Mouse (Mus musculus) frontal cortex, adult 2 months (tissue): ENCODE data around the gene Cdh12. TPM values are rescaled to one million over a fixed set of nuclear protein-coding genes. Genes with fewer than 3 reads are reported as not detected.

Source experiments
- DNase-seq, 2 experiments: peaks; one replicate each; pipeline ENCODE4 v3.0.0; 2022; ENCODE audit warnings: low spot score in 1 of 2; ENCODE audit errors: extremely low spot score in 1 of 2
- polyA plus RNA-seq: library from polyadenylated mRNA; depleted of rRNA; stranded (reverse); fragments of >200 nt; gene quantifications from 2 replicates; pipeline ENCODE4 v1.2.3, GENCODE M21; 2012

Cdh12 gene
- polyA plus RNA-seq, 1 experiment: 4.7 TPM

DNA sequence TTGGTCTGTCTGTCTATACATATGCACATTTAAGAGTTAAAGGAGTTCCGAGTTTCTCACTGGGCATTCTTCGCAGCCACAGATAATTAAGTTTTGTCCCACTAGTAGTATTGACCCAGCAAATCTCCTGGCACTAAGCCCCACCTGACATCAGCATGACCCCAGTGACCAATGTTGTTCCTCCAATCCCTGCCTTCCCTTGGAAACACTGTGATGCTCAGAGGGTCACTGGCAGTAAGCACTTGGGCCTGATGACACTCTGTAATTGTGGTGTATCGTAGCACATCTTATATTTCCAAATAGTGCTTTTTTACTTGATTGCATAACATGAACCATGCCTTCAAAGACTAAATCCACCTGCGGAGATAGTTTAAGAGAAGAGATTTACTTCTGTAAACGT, 235.1 kb downstream of the Cdh12 start:
- no peak for DNase-seq

DNA sequence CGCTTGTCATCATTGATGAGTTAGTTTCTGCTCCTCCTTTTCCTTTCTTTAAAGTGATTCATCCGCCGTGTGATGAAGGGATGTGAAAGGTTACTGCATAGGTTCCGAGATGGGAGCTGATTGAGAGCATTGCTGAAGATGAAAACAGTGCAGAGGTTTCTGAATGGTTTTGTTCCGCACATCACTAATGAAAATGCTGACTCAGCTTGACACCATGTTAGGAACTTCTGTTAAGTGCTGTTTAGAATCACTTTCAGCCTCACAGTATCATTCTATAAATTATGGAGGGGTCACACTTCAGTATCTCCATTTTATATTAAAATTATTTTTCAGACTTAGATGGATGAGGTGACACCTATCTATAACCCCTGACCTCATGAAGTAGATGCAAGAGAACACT, 247.2 kb downstream of the Cdh12 start:
- no peak for DNase-seq

DNA sequence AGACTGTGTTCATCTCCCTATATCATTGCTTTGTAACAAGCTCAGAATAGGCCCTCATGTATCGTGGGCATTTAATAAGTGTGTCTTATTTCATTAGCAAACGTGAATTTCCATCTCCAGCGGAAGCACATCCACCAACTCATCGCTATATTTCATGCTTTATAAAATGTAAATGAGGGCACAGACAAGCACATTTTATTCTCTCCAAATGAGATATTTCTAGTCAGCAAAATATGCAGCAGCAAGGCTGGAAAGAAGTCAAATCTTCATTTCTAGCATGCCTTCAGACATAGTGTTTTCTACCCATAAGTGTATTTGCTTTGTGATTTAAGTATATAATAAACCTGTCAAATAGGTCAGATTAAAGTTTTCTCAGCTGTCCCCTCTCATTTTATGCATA, 262.8 kb downstream of the Cdh12 start:
- DNase-seq: peak in 1 of 2 experiments; percentile 40

DNA sequence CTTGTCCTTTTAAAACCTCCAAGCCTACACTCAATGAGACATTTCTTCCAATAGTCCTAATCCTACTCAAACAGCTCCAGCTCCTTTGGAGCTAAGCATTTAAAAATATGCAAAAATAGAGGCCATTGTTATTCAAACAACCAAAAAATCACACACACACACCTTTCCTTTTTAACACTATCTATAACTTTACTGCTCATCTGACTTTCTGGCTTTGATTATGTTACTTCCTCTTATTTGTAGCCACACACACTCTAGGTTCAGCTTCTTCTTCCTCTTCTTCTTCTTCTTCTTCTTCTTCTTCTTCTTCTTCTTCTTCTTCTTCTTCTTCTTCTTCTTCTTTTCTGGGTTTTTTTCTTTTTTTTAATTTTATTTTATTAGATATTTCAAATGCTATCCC, 323.2 kb downstream of the Cdh12 start:
- no peak for DNase-seq

DNA sequence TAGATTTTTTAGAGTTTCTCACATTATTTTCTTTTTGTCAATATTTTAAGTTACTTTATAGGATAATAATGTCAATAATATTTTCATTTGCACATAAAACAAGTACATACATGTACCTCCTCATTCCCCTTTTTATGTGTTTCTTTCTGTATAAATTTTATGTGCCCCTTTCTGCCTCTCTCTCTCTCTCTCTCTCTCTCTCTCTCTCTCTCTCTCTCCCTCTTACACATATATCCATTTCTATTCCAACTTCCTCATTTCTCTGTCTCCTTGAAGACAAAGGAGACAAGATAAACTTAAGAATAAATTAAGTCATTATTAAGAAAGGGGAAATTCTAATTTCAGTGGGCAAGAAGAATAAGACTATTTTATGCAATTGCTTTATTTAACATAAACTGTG, 324.4 kb downstream of the Cdh12 start:
- DNase-seq: no peak

DNA sequence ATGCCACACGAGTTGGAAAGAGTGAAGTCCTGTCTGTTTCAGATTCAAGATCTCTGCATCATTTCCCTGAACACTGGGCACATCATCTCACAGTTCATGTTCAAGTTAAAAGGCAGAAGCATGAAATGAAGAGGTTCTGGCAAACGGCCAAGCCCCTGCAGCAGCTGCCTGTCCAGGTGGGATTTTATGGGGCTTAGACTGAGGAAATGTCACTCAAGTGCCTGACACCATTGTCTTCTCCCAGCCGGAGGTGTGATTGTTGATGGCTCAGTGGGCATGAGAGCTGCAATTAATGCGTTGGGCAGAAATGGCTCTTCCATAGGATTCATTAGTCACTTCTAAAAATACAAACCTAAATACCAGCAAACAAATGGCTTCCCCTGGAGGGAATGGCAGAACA, 347.9 kb downstream of the Cdh12 start:
- DNase-seq: no peak

DNA sequence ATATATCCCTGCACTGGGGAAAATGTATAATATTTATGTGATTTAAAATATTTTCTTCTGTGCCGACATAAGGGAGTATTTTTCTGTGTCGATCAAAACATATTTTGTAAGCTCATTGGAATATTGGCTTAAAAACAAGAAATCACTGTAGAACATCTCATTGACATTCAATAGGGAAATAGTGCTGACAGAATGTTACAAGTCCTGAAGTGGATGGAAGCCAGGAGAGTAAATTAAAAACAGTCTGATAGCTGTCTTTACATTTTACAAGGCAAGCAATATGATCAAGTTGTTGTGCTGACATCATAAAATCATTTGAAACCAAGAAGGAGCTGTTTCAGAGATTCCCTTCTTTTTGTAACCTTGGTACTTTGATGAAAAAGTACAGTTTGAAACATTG, 349.5 kb downstream of the Cdh12 start:
- DNase-seq: no peak

DNA sequence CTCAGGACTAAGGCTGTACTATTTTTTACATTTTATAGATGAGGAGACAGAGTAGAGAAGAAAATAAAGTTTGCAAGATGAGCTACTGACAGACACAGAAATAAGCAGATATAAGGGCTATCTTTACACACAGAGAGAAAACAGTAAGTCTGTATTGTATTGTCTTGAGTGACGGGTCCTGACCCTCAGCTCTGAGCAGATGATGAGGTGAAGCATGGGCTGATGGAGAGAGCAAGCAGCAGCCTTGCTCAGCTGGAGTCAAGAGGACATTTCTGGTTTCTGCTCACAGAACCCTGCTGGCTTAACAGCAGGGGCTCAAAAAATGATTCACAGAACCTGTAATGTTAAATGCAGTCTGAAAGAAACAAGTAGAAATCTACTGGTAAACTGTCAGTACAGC, 386.8 kb downstream of the Cdh12 start:
- DNase-seq: no peak

DNA sequence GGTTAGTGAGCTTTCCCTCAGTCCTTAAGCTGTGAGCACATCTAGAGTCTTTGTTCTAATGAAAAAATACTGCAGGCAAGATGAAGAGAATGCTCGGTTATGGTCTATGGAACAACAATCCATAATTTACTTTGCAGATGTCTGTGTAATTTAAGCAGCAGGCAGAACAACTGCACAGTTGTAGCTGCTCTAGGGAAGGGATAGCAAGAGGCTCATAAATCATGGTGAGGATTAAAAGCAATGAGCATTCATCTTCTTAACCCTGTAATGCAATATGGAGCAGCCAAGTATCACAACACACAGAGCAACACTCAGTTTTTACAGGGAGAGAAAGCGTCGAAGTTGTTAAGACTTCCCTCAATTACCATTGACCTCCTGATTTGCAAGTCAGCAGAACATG, 387.9 kb downstream of the Cdh12 start:
- no peak for DNase-seq

DNA sequence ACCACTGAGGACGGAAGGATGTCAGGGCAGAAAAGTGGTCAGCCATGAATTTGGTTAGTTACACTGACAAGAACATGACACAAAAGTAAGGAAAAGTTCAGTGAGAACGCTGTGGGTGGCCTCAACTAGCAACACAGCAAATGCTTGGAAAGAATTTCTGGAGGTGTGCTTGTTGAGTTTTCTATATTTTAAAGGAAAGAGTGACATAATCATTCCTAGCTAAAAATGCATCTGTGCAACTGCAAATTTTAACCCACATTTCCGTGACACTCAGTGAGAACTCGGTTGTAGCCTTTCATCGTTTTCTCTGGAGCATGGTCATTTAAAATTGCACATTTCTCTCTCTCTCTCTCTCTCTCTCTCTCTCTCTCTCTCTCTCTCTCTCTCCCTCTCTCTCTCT, 392.4 kb downstream of the Cdh12 start:
- peak; percentile 23 to 39 for DNase-seq

DNA sequence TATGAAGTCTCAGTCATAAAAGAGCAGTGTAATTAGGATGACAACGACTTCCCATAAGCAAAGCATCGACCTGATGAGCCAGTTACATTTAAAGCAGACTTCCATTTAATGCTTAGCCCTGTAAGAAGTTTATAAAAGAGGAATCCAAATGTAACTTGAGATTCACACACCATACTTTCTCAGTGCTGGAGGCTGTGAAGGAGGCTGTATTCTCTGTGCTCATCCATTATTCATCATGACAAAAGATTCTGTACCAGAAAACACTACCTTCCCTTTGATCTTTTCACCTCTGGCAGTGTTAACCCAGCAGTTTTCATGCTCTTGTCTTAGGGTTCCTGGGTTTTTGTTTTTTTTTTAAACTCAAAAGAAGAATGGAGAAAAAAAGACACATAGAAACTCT, 414.0 kb downstream of the Cdh12 start:
- DNase-seq: no peak

DNA sequence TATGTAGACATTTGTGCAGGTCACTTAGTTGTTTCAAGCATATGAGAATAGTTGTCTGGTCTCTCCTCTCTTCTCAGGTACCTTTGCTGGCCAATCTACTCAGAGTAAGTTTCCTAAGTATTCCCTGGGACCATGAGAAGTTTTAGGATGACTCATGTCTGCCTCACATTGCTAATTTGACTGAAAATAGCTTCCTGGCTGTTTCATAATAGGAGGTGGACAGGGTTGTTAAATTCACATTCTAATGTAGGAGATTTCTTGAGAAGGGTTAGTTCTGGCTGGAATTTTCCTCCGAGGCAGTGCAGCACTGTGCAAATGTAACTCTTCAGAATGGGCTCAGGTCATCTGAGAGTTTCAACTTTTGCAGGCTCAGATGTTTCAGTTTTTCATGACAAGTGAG, 423.5 kb downstream of the Cdh12 start:
- DNase-seq: peak in 1 of 2 experiments; percentile 13

DNA sequence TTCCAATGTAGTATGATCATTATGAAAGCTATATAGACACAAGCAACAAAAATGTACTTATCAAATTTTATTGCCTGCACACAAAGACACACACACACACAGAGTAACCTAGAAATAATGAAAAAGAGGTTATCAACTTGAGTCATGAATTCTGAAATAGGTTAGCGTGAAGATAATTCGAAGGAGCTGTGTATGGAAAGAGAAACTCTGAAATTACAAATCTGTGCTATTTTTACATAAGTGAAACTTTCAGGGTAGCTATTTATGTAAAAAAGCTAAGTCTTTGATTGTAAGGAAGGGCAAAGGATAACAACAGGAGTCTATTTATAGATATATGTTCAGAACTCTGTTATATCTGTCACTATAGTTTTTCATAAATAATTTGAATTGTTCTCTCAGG, 427.9 kb downstream of the Cdh12 start:
- no peak for DNase-seq

DNA sequence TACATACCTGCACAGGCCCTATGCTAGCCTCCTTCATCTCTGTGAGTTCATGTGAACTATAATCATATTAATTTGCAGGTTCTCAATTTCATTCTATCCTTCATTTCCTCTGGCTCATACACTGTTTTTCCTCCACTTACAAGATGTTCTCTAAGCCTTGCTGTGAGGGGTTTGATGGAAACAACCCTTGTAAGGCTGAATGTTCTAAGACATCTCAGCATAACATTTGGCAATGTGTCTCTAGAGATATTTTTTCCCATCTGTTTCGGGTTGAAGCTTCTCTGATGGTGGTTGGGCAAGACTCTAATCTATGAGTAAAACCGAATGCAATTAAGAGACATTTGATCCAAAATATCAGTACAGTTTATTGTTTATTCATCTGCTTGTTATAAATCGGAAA, 444.4 kb downstream of the Cdh12 start:
- no peak for DNase-seq

DNA sequence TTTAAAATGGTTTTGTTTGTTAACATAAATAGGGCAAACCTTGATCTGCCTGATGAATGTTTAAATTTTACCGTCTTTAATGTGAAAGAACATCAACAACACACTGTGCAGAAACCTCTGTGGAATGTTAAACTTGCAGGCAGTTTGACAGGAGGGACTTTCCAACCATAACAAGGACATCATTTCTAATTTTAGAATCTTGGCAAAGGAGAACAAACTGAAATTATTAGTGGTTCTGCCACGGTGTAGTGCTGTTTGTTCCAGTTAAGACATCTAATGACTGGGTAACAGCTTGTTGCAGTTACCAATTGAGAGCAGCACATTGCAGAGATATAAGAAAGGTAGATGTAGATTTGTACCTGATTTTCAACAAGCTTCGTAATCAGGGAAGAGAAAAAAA, 453.5 kb downstream of the Cdh12 start:
- DNase-seq: no peak

DNA sequence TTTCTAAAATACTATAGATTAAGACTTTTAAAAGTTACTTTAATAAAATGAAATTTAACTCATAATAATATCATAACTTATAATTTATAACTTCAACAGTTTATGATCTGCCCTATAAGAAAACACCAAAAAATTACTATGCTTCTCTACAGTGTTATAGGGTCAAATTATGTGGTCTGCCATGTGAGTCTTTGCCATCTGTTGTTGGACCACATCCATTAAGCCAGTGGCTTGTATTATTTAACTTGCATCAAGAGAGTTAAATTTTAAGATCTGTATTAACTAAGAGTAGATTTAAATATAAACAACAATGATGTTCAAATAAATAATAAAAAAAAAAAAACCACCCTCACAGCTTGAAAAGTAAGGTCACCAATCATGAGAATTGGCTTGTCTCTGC, 479.2 kb downstream of the Cdh12 start:
- no peak for DNase-seq

DNA sequence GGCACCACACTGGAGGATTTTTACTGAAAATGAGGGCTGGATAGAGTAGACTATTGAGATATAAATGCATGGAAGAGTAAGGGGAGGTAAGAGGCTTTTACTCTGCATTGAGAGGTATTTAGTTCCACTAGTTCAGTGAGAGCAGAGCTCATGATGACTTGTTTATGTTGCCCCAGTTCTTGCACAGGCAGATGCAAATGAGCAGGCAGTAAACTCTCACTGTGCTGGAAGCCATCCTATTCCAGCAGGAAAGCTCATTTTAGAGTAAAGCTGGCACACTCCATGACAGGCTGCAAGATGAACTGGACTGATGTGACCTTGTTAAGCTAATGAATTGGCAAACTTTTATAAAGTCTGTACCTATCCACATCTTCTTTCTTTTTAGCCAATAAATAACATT, 494.9 kb downstream of the Cdh12 start:
- peak in 1 of 2 experiments; percentile 10 for DNase-seq

DNA sequence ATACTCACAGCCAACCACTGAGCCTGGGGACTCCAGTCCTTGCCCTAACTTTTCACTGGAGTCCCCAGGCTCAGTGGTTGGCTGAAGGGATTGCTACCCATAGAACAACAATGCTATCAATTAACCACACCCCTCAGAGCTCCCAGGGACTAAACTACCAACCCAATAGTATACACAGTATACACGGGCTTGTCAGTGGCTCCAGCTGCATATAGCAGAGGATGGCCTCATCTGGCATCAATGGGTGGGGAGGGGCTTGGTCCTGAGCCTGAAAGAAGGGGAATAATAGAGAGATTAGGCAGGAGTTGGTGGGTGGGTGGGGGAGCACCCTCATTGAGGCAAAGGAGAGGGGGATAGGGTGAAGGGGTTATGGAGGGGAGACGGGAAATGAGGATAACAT, 518.4 kb downstream of the Cdh12 start:
- DNase-seq: no peak

DNA sequence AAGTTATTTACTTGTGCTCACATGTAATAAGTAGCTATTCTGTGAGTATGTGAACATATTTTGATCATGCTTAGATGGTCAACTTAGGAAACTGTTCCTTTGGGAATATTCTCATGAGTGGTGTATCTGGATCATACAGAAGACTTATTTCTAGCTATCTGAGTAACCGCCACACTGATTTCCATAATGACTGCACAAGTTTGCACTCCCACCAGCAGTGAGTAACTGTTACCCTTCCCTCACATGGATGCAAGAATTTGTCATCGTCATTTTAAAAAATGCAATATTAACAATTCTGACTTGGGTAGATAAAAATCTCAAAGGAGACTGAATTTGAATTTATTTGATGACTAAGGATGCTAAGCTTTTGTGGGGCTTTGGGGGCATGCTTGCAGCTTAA, 522.0 kb downstream of the Cdh12 start:
- peak in 1 of 2 experiments; percentile 43 for DNase-seq

DNA sequence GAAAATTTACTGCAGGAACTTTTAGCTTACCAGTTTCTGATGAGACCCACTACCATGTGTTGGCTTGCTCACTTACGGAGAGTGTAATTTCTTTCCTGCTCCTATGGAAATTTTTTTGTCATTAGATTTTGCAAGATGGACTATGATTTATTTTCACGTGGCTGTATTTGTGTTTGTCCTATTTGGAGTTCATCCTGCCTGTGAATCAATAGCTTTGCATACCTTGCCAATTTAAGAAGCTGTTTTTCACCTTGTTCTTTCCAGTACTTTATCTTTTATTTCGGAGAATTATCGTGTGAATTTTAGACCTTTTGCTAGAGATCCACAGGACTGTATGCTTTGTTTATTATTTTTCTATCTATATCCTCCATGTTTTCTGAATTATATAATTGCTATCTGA, 551.5 kb downstream of the Cdh12 start:
- DNase-seq: no peak

DNA sequence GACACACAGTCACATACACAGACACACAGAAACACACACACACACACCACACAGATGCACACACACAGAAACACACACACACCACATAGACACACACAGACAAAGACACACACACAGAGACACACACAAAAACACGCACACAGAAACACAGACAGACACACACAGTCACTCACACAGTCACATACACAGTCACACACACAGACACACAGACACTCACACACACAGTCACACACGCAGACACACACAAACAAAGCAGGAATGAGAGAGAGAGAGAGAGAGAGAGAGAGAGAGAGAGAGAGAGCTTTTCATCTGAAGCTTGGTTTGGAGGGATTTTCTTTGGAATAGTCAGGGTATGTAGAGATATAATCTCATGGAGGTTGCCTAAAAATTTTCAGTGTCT, 558.9 kb downstream of the Cdh12 start:
- DNase-seq: no peak

DNA sequence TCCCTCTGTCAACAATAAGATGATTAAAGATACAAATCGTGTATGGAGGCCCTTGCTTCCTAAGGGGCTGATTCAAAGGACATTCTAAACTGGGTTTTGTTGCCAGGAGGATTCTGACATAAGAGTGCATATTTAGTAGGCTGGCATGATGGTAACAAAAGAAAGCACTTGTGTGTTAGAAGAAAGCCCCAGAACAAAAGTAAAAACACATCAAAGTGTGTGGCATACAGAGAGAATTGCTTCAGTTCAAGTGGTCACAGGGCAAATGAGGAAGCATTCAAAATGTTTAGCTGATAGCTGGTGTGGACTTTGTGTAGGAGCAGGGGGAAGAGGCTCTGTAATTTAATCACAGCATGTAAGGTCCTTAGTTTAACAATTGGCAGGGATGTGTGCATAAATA, 559.4 kb downstream of the Cdh12 start:
- no peak for DNase-seq

DNA sequence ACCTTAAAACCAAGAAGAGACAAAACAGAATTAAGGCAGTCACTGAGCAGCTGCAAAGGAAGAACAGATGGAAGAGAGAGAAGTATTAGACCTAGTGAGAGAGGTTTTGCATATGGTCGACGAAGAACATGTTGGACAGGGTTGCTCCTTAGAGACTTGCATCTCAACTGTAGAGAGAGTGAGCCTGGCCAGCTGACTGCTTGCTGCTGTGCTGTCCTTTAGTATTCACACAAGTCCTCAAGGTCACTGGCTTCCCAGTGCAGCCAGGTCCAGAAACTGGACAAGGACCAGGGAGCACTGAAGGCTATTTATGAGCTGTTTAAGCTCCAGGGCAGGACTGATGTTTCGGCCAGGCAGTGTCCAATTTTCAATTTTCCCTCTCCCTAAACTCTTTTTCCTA, 559.9 kb downstream of the Cdh12 start:
- no peak for DNase-seq

DNA sequence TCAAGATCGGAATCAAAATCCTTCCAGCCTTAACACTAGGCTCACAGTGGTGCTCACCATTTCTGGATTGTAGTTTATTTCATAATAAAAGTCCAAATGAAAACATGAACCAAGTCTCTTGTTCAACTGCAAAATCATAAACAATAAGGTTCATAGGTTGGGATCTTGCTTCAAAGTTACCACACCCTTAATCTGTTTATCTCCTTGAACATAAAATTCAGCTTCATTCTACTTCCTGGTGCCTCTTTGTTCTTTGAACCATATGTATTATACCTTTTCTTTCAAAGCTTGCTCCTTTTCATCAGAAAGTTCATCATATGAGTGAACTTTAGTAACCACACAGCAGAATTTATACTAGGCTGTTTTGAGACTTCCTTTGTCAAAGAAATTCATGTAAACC, 614.6 kb downstream of the Cdh12 start:
- no peak for DNase-seq
